Mouse (Mus musculus) embryonic fibroblast, embryonic 13.5 days (primary cell): Measurements from ENCODE around the gene Crmp1.

Experiments used
- CTCF ChIP-seq: IDR thresholded peaks from 2 replicates; pipeline ENCODE4 v1.5.1; 2011; ENCODE audit warnings: mild to moderate bottlenecking, control low read depth, low read length, moderate library complexity, borderline replicate concordance; ENCODE audit not compliant: insufficient read depth
- POLR2A ChIP-seq: IDR thresholded peaks from 2 replicates; pipeline ENCODE4 v1.6.1; 2011; ENCODE audit warnings: low read depth, mild to moderate bottlenecking, control low read depth, low read length, moderate library complexity

GRCm38 (mm10) chr5:37312980-37313722, 71.4 kb downstream of the Crmp1 start:
- TF ChIP-seq CTCF = no peak
- TF ChIP-seq POLR2A = no peak
